Mouse (Mus musculus) T-helper 17 cell (primary cell): ENCODE measurements at regions not wholly inside any gene's neighbourhood (a gene's known extent, or its start where the extent isn't known, plus 50 kb on each side); places are given as distances from the start of the nearest gene placed in this dataset.

Source experiments
- in situ Hi-C, 2 experiments: fragments of 300-600 bp; cut with MboI, MseI; formaldehyde crosslinking; loops; 1 replicate in 1 of 2; 2 replicates in 1 of 2; pipeline ENCODE4 v1.15.1; 2025; ENCODE audit warnings: high pct_unique_total_duplicates in 2 of 2

DNA sequence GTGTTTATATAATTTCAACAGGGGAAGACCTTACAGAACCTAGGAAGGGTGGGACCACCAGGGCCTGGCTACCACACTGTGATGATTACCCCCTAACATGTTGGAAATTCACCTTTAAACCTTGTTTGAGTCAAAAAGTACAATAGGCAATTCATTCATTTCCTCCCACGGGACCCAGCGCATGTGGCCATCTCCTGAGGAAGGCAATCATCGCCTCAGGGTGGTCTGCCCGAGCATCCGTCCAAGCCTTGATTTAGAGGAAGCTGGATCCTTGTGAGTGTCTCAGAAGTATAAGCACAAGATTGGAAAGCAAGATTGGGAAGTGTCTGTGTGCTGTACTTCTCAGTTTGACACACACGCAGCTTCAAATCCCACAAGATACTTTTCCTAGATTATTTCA, 360.9 kb upstream of the Actbl2 start:
- in situ Hi-C loops = no loop called here

DNA sequence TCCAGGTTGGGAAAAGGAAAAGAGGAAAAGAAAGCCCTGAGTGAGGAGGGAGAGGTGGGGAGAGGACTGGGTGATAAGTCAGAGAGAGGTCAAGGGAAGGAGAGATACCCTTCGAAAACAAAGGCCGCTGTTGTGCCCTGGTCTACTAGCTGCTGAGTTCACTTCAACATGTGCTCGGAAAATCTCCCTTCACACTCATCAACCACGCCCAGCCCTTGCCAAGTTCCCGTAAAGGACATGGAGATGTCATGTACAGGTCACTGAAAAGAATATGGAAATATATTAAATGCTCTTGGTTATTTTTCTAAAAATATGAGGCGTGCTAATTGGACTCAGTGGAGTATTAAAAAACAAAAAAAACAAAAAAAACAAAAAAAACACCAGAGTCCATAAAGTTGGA, 359.5 kb upstream of the Actbl2 start:
- in situ Hi-C loops = no loop called here

GRCm38 (mm10) chr13:110895900-110896299, 358.9 kb upstream of the Actbl2 start:
- in situ Hi-C loops = no loop called here

DNA sequence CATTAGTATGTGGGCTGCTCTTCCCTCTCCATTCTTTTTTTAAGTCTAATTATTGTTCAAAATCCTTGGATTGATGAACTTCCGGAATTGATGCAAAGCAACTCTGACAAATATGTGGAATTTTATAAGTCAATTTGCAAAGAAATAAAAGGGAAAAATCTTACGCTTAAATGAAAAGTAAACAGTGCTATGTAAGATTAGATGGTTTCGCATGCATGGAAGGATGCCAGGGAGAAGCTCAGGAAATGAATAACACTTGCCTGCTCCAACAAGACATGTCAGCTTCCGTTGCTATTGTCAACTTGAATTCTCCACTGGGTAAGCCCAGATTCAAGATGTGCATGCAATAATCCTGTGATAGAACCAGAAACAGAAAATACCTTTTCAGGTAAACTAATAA, 357.2 kb upstream of the Actbl2 start:
- in situ Hi-C loops = no loop called here

DNA sequence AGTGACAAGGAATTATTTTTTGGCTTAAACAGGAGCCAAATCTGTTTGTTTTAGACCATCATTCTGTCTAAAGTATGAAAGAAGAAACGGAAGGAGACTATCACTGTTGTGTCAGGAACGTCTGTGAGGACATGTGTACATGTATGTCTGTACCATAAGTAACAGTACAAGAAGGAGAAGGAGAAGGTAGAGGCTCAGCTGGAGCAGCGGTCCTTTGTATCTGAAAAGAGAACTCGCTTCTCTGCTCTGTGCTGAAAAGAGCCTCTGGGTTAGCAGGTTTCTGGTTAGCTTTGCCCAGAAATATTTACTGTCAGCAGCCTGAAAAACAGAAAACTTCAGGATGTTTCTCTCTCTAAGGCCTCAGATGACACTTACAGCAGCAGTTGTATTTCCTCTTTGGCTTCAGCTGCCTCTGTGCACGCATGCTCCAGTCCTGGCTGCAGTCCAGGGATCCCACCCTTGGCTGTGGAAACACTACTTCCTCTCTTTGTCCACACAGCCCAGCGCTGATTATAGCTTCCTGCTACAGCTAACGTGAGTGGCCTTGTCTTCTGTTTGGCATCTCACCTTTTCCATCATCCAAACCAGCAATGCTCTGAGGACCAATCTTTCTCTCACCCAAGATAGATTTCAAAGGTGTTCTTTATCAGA, 351.7 kb upstream of the Actbl2 start:
- in situ Hi-C loops = loop anchor here in 1 of 2 experiments (10.0 kb wide), 1 partner anchor 948 kb away; no protein-coding TSS in a partner anchor

DNA sequence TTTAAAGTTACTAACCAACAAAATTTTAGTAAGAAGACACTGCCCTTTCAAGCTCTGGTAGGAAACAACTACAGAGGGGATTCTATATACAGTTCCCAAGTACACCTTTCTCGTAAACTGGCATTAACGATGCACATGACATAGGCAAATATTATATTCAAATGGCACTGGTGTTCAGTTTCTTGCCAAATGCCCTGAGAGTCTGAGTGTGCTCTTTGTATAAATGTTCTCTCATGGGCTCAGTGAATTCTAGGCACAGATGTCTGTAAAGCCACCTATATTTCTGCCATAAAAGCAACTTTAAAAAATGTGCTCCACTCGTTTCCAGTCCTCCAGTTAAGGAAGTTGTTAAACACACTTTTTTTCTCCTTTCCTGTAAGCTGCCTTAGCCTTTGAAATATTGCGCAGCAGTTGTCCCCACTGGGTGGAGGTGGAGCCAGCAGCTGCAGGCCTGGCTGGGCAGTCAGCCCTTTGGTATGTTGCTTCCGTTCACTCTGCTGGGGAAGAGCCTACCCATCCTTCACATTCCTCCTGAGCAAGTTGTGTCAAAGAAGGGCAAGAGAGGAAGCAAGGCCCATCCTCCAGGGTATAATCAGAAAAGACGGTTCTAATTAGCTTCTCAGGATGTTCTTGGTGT, 347.4 kb upstream of the Actbl2 start:
- in situ Hi-C loops = loop anchor here in 1 of 2 experiments (10.0 kb wide), 1 partner anchor 953 kb away; no protein-coding TSS in a partner anchor

GRCm38 (mm10) chr13:110911866-110912265, 342.9 kb upstream of the Actbl2 start:
- in situ Hi-C loops = no loop called here

- in situ Hi-C loops = no loop called here
These were observed 341.6 kb upstream of the Actbl2 start for GRCm38 (mm10) chr13:110913177-110913576.

GRCm38 (mm10) chr13:110913687-110914086, 341.1 kb upstream of the Actbl2 start:
- in situ Hi-C loops = no loop called here

DNA sequence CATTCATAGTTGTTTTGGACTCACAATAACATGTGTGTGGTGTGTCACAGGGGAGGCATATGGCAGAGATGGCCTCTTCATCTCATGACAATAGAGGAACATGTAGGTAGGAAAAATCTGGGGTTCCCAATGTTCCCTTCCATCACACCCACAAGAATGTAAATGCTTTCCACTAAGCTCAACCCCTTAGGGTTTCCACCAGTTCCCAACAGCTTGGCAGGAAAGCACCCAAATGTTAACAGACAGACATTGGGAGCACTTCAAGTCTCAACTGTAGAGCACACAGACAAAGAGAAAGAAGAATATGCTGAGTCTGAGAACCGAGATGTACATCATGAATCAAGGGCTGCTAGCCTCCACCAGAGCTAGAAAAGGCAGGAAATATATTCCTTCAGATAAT, 339.7 kb upstream of the Actbl2 start:
- in situ Hi-C loops = no loop called here

DNA sequence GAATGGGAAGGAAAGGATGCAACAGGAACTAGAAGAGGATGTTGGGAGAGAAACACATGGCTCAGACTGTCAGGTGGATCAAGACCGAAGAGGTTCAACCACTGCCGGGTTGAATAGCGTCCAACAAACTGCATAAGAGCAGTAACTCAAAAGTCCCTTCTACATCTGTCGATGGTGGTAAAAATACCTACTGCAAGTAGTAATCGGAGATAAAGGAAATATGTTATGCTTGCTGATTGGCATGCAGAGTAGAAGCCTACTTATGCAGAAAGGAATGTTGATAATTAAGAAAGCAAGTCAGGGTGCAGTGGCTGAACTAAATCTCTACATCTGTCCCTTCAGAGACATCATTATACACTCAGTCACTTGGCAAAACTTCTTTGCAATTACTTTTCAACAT, 330.9 kb upstream of the Actbl2 start:
- in situ Hi-C loops = no loop called here

- in situ Hi-C loops = no loop called here
These were observed 329.9 kb upstream of the Actbl2 start for GRCm38 (mm10) chr13:110924897-110925296.

DNA sequence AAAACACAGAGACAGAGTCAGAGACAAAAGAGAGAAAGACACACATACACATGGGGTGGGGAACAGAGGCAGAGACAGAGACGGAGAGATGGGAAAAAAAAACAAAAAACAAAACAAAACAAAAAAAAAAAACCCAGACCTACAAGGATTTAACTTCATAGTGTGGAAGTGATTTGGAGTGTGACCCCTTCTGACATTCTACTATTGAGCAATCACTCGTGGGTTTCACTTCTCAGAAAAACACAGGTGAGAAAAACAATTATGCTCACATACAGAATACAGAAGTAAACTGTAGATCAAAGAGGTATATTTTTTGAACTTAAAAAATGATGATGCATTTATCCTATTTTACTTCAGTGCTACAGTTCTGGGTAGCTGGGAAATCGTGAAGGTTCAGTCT, 326.7 kb upstream of the Actbl2 start:
- in situ Hi-C loops = no loop called here

DNA sequence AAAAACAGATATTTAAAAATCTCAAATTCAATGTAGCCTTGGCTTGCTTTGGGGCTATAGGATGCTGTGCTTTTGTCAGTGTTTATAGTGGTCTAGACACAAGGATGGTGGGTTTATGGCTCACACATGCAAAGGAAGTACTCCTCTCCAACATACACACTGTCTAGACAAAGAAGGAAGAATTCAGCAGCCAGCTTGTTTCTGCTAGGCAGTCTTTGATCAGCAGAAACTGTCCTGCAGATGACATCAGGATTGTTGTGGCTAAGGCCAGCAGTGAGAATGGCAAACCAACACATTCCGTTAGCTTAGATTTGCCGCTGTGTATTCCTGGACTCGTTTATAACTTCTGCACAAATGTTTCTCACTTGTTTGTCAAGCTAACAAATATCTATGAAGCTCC, 325.9 kb upstream of the Actbl2 start:
- in situ Hi-C loops = no loop called here

- in situ Hi-C loops = no loop called here
These were observed 325.2 kb upstream of the Actbl2 start for GRCm38 (mm10) chr13:110929579-110929978.

DNA sequence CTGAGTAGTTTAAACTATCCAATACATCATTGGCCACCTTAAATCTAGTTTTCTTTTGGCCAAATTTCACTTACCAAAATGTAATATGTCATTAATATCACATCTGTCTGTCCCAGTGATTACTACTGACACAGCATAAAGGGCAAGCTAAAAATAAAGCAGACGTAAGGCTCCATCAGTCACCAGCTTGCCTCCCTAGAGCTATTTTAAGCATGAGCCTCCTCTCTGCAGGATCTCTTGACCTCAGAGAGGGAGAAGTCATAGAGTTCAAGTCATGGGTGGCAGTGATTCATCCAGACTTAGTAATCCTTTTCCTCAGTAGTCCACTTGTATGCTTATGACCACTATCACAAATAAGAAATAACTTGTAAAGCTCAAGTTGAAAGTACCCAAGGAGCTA, 313.2 kb upstream of the Actbl2 start:
- in situ Hi-C loops = no loop called here

DNA sequence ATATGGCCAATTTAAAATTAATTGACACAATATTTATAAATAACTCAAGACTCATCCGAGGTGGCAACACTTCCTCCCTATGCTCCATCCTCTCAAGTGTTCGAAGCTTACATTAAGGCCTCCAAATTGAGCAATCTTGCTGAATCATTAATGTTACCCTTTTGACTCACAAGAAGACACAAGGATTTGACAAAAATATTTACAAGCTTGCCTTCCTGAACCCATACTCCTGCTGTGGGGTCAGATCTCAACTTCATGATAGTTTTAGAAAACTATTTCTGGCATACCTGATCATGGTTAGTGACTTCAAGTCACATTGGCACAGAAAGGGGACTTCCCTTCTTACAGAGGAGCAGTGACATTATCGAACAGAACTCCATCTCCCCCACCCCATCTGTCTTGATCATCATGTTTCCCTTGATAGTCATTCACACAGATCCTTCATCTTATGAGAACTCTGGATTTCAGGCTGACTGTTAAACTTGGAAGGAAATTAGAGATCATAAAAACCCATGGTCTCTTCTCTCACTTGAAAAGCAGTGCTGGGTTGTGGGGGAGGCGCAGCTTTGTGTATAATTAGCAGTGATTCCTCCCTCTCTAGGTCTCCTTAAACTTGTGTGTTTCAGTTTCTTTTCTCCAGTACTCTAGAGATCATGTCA, 311.7 kb upstream of the Actbl2 start:
- in situ Hi-C loops = no loop called here

DNA sequence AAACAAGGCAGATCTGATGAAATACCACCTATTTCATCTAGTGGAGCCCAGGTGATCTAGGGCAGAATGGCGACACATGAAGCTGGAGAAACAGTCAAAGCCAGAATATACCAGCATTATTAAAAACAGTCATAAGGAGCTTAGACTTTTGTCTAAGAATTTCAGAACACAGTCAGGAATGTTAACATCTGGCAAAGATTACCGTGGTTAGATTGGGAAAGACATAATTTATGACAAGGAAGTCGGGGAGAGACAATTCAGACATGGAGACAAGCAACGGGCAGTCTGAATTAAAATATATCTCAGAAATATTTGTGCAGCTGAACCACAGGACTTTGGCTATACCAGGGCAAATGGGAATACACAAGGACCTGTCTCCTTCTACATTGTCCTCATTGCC, 310.8 kb upstream of the Actbl2 start:
- in situ Hi-C loops = no loop called here

- in situ Hi-C loops = no loop called here
These were observed 310.1 kb upstream of the Actbl2 start for GRCm38 (mm10) chr13:110944683-110945082.

DNA sequence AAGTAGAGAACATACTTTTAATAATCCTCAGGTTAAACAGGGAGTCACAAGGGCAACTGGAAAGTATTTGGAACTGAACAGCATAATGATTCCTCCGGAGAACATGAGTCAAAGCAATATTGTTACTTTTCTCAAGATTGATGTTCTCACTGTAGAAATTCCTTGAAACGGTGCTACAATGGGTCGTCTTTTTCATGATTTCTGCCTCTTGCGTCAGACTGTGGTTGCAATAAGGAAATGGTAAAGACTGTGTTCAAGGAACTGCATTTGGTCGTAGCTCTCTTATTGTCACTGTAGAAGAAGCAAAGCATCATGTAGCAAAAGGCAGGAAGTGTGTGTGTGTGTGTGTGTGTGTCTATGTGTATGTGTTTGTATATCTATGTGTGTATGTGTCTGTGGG, 294.6 kb upstream of the Actbl2 start:
- in situ Hi-C loops = no loop called here

DNA sequence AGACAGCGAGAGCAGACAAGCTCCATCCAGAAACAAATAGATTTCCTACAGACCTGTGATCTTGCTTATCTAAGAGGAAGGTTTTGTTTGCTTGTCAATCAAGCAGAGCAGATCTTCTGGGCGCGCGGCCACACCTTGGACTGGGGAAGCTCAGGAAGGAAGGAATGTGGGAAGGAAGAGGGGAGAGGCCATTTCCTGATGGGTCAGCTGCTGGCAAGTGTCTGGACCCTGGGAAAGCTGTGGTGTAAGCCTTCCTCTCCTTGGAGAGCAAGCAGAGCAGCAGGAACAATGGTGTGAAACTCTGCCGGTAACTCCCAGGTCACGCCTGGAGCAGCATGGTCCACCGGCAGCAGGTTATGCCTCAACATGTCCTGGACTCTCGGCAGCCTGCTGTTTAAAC, 287.7 kb upstream of the Actbl2 start:
- in situ Hi-C loops = loop anchor here in 1 of 2 experiments (5.0 kb wide), 1 partner anchor 570 kb away; the partner anchor contains the start of gene Plk2

- in situ Hi-C loops = loop anchor here in 1 of 2 experiments (5.0 kb wide), 1 partner anchor 571 kb away; the partner anchor contains the start of gene Plk2
These were observed 286.9 kb upstream of the Actbl2 start for GRCm38 (mm10) chr13:110967626-110968506.
